Mouse (Mus musculus): ENCODE data around the gene Gramd1c.

GRCm38 (mm10) chr16:43932319-43932718, 130.8 kb downstream of the Gramd1c start:
- no peak for TF ChIP-seq CTCF (IDR thresholded peaks at IDR 0.05; ENCODE audit: low read depth)
- TF ChIP-seq EP300 (IDR thresholded peaks at IDR 0.05; ENCODE audit: low read depth): no peak

Data from liver, embryonic 14.5 days (tissue).